Mouse (Mus musculus) left cerebral cortex, adult 8-10 months (tissue): ENCODE results near the gene Tekt5. TPM values are rescaled to one million over a fixed set of nuclear protein-coding genes. Genes with fewer than 3 reads are reported as not detected.

Experiments used
- DNase-seq, 2 experiments: peaks; one replicate each; pipeline ENCODE4 v3.0.0; 2022; ENCODE audit warnings: low spot score in 2 of 2
- total RNA-seq, 4 experiments: library from RNA; stranded (reverse); gene quantifications; 2 replicates each; pipeline ENCODE4 v1.2.4; 2022

The Tekt5 gene
- total RNA-seq, 4 experiments from 2014 or later, result 9.8 to 11.5 (median 10.4) TPM

DNA sequence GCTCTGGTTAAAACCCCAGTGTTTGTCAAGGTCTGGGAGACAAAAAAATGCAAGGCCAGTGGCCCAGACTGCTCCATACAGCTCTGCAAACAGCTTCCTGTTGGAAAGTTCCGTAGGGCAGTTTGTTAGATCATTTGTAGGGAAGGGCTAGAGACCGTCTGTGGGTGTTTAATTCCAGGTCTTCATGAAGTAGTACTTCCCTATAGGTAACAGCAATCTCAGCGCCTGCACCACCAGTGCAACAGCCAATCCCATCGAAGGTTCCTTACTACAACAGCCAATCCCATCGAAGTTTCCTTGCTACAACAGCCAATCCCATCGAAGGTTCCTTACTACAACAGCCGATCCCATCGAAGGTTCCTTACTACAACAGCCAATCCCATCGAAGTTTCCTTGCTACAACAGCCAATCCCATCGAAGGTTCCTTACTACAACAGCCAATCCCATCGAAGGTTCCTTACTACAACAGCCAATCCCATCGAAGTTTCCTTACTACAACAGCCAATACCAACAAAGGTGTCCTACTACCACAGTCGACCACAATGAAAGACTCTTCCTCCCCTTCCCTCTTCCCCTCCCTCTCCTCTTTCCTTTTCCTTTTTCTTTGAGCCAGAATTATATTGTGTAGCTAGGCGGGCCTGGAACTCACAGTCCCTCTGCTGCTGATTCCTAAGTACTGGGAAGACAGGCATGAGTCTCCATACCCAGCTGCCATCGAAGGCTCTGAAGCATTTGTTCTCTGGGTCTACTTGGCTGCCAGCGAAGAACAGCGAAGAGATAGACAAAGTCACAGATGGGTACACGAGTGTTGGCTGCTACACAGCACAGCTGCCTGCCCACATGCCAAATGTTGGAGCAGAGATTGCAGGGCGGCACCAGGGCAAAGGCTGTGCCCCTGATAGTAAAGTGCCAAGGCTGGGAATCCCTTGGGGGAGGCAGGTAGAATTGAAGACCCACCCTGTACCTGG, 58.6 kb downstream of the Tekt5 start:
- no peak for DNase-seq

DNA sequence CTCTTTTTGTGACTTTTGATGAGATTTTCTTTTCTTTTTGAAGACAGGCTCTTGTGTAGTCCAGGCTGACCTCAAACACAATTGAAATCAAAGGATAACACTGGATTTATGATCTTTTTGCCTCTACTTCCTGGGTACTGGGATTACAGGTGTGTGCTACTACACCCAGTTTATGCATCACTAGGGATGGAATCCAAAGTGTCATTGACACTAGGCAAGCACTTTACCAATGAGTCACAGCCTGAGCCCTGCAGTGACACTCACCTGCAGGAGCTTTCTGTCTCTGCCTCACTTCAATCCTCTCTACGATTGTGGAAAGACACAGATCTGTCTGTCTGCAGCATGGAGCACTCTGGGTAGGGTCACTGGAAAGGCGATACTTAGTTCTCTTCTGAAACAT, 59.3 kb downstream of the Tekt5 start:
- DNase-seq, result no peak

DNA sequence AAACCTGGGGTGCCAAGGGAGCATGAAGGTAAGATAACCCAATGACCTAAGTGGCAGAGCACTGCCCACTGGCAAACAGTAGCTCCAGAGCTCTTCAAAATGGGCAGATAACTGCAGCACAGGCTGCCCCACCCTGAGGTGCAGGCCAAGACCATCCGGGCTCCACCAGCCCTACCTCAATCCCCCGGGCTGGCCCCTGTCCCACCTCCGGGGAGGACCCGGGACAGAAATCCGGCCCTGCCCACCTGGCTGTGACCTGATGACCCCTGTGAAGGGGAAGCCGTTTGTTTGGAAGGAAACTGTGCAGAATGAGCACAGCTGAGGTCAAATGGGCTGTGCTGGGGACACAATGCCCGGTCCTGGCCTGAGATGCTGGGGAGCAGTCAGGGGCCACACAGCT, 62.6 kb downstream of the Tekt5 start:
- DNase-seq, result no peak

DNA sequence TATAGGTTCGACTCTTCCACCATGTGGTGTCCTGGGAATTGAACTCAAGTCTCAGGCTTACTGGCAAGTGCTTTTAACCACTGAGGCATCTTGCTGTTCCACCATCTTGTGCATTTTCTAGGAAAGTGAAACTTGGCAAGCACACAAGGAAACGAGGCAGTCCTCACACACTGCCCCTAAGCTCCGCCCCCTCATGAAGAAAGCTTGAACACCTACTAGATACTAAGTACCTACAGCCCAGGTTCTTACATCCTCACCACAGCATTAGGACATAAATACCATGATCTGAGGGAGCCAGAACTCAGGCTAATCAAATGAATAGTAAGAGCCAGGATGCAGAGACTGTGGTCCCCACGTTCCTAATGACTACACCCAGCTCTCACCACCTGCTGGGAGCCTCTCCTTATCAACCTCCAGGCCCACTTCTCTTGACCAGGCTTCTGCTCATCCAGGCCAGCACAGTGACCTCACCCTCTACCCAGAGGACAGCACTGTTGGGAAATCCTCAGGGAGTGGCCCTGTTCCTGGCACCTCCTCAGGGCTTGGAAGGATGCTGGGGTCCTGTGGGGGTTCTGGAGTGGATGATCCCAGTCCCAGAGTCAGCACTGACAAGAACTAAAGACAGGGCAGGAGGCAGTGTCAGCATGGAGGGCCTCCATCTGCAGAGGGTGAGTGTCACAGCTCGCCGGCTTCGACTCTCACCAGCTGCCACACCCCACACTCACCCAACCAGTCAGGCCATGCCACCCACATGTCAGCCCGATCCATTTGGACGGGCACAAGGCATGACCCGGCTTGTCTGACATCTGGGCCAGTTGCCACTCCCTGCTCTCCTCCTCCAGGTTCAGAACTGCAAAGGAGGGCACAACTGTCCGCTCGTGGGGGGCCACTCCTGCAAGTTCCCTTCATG, 64.4 kb downstream of the Tekt5 start:
- no peak for DNase-seq

GRCm38 (mm10) chr16:10327563-10328333, 67.5 kb downstream of the Tekt5 start:
- DNase-seq, result no peak

- no peak for DNase-seq
Measured at GRCm38 (mm10) chr16:10319914-10320569, 75.2 kb downstream of the Tekt5 start.

DNA sequence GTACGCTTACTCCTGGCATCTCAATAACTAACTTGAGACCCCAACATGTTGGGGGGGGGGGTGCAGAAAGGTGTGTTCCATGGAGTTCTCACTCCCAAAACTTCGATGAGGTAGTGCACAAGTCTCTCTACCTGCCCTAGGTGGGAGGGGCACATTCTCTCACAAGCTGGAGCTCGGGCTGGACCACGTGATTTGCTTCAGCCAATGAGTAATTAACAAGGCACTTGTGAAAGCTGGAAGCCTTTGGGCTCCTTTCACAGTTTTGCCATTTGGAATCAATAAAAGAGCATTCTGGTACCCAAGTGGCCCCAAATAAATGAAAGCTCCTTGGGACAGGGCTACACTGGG, 78.1 kb downstream of the Tekt5 start:
- no peak for DNase-seq

GRCm38 (mm10) chr16:10316493-10317196, 78.6 kb downstream of the Tekt5 start:
- no peak for DNase-seq

DNA sequence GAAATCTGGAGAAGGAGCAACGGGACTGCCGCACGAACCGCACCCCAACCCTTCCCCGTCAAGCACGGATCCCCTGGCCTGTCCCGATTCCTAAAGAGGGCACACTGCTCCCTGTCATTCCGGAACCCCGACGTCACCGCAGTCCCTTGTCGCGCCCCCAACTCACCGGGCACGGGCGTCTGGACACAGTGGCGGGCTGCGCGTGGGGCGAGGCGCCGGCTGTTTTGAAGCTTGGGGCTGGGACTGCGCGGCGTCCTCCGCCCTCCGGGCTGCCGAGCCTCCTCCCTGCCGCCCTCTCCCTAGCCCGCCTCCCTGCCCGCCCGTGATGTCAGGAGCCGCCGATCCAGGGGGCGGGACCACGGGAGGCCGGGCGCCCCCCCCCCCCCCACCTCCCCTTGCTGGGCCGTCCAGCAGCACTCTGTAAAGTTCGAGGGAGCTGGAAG, 81.6 kb downstream of the Tekt5 start, which contains the start of gene Emp2:
Emp2 (minus strand) TSS at position 323 of the 443 bp plus-strand sequence.
- DNase-seq, result no peak

GRCm38 (mm10) chr16:10313226-10313625, 82.1 kb downstream of the Tekt5 start:
- DNase-seq, result no peak

- DNase-seq, result no peak
Measured at GRCm38 (mm10) chr16:10311989-10312388, 83.3 kb downstream of the Tekt5 start.

GRCm38 (mm10) chr16:10311086-10311485, 84.2 kb downstream of the Tekt5 start:
- DNase-seq, result no peak

DNA sequence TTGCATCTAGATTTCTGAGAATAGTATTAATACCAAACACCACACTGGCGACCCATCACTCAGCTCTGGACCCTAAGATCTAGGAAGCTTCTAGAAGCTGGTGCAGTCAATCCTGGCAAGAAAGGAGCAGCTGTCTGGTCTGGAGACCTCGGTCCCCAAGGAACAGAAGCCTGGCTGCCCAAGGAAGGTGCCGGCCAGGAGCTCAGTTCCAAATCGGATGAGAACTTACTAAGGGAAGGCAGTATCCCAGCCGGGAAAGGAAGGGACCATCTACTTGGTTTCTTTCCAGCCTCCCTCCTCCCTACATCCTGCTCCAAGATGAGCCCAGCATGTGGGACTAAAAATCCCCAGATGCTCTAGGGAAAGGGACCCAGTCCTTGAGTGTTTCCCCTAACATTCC, 84.8 kb downstream of the Tekt5 start:
- DNase-seq, result no peak

Other genes starting within 250 kb of the Tekt5 start
- gene Rpl39l, start 225.3 kb downstream of the Tekt5 start, total RNA-seq, result not detected
- gene Atf7ip2, start 202.8 kb downstream of the Tekt5 start, total RNA-seq, result not detected
- gene Emp2, start 81.5 kb downstream of the Tekt5 start, total RNA-seq, result 10 to 100 TPM; 11.0 to 13.4 (median 12.2) TPM
- gene Nubp1, start 16.5 kb upstream of the Tekt5 start, total RNA-seq, result 10 to 100 TPM; 13.3 to 15.9 (median 14.4) TPM
- gene Tvp23a, start 51.9 kb upstream of the Tekt5 start, total RNA-seq, result 10 to 100 TPM; 26.6 to 29.9 (median 28.4) TPM
- gene Ciita, start 84.6 kb upstream of the Tekt5 start, total RNA-seq, result under 1 TPM in 3 of 4 experiments, not detected in 1; 0.25 to 0.42 (median 0.26) TPM
- gene Dexi, start 147.6 kb upstream of the Tekt5 start, total RNA-seq, result 10 to 100 TPM; 59.8 to 63.5 (median 62.6) TPM
- 10 to 100 TPM; 89.8 to 97.2 (median 91.2) TPM for gene Clec16a, start 149.8 kb upstream of the Tekt5 start, total RNA-seq